Mouse (Mus musculus): ENCODE results near the gene Trpm3.

DNA sequence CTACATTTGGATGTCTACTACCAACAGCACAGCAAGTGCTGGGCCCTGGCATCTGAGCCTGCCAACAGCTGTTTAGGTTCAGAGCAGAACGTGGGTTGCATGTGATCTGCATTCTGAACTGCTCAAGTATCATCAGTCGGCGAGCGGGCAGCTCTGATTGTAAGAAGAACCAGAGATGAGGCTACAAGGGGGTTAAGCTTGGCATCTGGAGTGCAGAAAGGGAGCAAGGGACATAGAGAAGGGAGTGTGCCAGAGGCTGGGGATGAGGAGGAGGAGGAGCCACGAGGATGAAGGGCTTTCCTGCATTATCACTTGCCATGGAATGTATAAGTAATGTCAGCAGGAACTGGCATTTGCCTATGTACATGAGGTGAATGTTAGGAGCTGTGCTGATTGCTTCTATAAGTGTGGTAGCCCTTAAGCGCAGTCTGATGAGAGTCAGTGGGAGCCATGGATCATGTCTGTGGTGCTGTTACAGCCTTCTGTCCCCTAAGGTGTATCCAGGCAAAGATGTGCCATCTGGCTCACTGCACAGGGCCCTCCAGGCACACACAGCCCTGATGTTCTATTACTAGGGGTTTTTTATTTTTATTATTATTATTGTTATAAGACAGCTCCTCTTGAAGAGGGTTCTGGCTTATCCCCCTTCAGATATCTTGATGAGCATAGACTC, 825.0 kb downstream of the Trpm3 start:
- TF ChIP-seq CTCF (IDR thresholded peaks at IDR 0.05; ENCODE audit: control insufficient read depth, insufficient read depth, insufficient replicate concordance, low read depth, low read length): no peak
- no peak for TF ChIP-seq POLR2A (IDR thresholded peaks at IDR 0.05; ENCODE audit: control insufficient read depth, low read depth, low read length)
